Mouse (Mus musculus) spleen, adult 12 weeks (tissue): Measurements from ENCODE around the gene Kmo.

Experiments used
- DNase-seq: peaks from one replicate; pipeline ENCODE4 v3.0.0; 2022; ENCODE audit warnings: low spot score

The Kmo gene

GRCm38 (mm10) chr1:175632470-175632869, 12.3 kb downstream of the Kmo start:
- DNase-seq, result no peak

GRCm38 (mm10) chr1:175637677-175638076, 17.5 kb downstream of the Kmo start:
- no peak for DNase-seq

DNA sequence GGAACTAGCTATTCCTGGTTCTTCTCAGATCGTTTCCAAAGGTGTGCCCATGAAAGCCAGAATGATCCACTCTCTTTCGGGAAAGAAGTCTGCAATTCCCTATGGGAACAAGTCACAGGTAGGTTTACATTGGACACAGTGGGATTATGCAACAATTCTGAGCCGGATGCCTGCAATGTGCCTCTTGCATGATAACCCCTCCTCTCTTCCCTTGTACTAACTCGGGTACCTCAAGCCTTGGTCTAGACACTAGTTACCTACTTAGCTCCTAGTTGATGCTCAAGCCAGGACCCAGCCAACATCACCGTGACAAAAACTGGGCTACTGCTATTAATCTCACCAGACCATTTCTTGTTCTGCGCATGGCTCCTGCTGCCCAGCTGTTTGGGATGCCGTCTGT, 18.9 kb downstream of the Kmo start:
- DNase-seq, result no peak

- DNase-seq, result no peak
These were observed 20.4 kb downstream of the Kmo start for GRCm38 (mm10) chr1:175640435-175641150.

DNA sequence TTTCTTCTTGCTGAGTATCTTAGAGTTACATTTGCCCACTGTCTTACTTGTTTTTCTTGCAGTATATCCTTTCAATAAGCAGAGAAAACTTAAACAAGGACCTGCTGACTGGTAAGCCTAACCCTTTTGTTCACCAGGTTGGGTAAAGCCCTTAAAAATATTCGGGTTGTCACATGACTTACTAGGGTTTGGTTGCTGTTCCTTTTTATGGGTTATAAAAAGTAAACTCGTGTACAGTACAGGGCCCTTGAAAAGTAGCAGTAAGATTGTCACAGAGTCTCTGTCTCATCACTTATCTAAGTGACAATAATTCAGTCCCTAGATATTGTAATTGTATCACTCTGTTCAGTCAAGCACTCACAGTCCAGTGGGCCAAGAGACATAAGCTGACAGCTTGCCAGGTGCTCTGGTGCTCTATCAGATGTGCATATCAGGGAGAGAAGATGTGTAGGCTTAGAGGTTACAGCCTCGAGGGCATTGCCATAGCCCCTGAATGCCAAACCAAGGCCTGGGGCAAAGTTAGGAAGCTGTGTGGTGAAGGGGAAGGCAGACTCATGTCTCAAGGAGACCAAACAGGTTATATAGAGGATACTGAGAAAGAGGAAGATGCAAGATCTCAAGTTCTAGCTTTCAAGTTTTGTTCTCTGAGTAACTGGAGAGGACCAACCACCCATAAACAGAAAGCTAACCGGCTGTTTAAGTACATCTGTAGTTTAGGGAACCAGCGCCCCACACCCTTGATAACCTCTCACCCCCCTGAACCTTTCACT, 23.5 kb downstream of the Kmo start:
- DNase-seq, result no peak

DNA sequence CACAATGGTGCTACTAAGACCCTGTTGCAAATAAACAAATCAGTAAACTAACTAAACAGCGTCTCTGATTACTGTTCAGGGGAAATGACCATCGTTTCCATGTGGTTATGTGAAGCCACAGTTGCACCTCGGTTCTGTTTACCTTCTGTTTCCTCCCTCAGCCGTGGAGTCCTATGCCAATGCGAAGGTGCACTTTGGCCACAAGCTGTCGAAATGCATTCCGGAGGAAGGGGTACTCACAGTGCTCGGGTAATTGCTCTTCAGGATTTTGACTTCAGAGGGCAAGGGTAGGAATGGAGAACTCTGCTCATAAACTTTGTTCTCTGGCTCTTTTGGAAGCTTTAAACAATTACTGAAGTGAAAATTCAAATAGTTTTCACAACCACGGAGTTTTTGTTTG, 26.8 kb downstream of the Kmo start:
- no peak for DNase-seq

DNA sequence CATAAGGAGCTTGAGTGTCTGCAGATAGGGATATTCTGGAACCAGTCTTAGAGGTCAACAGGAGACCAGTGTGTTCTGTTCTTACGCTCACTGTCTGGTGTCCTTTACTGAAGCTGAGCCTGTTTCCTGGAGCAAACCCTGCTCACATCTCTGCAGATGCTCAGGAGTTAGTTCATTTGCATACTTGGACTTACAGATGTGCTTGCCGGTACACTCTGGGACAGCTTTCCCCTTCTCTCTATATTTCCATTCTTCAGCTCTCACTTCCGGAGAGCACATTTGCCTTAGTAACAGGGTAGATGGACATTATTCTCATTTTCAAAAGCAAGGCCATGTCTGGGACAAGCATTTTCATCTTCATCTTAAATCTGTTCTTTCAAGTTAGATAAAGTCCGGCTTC, 28.4 kb downstream of the Kmo start:
- DNase-seq, result no peak

DNA sequence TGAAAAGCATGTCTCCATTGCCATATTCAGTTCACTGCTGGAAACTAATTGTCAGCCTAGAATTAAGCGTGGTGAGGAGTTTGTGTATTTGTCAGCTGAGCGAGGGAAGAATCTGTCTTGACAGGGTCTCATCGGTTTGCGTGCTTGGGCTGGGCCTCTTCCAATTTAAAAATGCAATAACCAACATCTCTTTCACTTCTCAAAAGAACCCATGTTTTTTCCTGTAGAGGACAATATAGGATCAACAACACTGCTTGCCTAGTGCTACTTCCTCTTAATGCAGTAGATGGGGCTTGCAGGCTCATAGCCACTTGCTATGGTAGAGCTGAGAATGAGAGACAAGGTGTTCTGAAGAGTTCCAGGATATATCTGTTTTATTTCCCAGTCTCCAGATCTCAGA, 39.7 kb downstream of the Kmo start:
- no peak for DNase-seq

DNA sequence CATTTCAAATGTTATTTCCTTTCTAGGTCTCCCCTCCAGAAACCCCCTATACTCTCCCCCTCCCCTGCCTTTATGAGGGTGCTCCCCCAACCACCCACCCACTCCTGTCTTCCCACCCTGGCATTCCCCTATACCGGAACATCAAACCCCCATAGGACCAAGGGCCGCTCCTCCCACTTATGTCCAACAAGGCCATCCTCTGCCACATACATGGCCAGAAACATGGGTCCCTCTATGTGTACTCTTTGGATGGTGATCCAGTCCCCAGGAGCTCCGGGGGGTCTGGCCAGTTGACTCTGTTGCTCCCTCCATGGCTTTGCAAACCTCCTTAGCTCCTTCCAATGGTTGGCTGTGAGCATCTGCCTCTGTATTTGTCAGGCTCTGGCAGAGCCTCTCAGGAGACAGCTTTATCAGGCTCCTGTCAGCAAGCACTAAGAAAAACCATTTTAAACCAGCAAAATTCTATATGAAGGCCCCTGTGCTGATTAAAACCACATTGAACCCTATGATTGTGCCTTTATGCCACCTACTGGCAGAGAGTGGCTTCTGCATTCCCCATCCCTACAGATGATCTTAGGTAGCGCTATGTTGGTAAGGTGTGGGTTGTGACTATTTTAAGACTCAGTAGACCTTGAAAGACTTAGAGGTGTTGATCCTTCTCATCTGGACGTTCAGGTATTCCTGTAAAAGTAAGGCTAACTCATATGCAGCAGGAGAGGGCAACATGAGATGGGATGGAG, 48.7 kb downstream of the Kmo start:
- no peak for DNase-seq

DNA sequence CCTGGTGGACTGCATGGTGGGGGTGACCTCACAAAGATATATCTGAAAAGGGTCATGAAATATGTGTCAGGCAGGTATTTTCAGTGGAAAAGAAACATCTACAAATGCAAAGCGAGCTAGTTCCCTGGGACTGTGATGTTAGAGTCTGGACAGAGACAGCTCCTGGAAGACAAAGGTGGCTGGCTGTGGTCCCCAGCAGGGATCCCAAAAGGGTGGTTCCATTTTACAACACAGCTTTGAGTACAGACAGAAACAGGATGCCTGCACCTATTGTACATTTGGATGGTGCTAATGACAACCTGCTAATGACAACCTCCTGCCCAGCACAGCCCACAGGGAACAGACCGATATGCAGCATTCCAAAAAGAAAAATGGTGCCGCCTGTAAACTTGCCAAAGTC, 49.3 kb downstream of the Kmo start:
- DNase-seq, result no peak

DNA sequence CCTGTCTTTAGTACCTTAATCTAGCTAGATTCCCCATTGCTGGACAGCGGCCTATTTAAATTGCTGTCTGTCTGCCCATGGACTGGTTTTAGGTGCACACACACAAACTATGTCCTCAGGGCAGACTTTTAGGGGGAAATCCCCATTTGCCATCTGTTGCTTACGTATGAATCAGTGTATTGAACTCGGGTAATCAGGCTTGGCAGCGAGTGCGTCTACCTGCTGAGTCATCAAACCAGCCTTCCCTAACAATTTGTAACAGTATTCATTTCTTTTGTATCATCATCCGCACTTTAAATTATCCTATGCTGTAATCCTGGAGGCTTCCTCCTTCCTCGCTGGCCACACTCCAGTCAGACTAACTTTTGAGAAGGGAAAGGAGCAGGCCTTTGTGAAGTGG, 49.9 kb downstream of the Kmo start:
- DNase-seq, result no peak

- DNase-seq, result no peak
These were observed 51.4 kb downstream of the Kmo start for GRCm38 (mm10) chr1:175671626-175672025.

DNA sequence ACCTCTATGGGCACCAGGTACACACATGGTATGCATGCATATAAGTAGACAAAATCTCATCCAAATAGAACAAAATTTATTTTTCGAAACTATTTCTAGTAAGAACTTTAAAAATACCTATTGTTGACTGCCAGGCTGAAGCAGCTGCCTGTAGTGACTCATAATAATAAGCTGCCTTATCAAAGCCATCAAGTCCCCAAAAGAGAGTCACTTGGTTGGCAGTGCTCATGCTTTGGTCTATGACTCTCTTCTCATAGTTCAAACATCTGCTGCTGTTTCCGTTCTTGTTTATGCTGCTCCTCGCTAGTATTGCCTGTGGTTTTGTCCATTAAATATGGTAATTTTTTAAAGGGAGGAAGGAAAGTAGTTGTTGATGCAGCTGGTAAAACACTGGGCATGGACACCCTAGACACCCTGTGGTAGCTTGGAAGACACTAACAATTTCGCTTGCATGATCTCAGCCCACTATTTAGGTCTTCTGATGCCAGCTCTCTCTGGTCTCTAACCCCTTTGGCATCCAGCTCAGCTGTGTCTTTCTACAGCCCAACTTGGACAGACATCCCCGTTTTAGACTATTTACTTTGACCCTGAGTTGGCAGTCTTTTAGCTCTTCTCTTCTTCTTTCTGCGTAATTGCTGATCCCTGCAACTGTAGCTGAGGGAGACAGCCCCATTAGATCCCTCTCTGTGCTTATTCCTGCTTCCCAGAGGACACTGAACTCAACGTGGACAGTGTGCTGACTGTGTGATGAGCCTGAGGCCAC, 53.6 kb downstream of the Kmo start:
- DNase-seq, result no peak

- DNase-seq, result no peak
These were observed 54.9 kb downstream of the Kmo start for GRCm38 (mm10) chr1:175675116-175675515.

- no peak for DNase-seq
These were observed 57.3 kb downstream of the Kmo start for GRCm38 (mm10) chr1:175677459-175677858.

DNA sequence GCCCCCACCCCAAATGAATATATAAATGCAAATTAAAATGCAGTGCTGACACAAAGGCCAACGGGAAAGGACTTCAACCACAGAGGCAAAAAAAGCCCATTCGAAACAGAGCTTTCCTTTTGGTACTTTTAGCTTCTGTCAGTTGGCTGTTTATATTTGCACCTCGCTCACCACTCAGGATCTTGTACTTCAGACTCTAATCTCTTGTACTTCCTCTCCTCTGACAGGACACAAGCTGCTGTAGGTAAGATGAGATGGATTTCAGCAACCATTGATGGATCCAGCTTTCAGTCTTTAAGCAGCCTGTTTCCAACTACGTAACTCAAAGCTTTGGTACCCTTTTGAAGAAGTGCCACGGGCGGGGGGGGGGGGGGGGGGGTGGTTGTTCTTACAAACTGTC, 60.8 kb downstream of the Kmo start:
- DNase-seq, result no peak

- no peak for DNase-seq
These were observed 71.6 kb downstream of the Kmo start for GRCm38 (mm10) chr1:175691686-175692245.

DNA sequence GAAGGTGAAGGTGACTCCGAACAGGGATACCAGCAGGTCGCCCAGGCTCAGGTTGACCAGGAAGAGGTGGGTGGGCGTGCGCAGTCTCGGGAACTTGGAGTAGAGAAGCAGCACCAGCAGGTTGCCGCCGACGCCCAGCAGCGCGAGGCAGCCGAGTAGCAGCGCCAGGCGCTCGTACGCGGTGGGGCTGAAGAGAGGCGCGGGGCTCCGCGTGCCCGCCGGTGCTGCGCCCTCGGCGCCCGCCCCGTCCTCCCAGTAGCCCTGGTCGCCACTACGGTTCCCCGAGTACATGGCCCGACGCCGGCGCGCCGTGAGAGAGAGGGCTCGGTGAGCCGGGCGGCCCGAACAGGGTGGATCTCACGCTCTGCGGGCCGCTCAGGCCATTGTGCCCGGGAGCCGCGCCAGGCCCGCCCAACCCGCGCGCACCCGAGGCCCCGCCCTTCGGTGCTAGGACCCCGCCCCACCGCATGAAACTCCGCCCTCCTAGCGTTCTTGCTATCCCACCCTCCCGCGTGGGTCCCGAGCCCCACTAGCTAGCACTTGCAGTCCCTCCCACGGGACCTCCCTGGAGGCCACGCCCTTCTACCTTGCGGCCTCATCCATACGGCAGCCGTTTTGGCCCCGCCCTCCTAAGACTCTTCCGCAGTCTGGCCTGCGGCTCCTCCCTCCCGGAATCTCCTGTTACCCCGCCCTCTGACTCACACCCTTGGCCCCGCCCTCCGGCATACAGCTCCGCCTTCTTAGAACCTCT, 72.2 kb downstream of the Kmo start, which contains the start of the genes Opn3 and Chml:
Opn3 (minus strand) TSS at position 531 of the 751 bp plus-strand sequence.
Chml (minus strand) TSS at position 656 of the 751 bp plus-strand sequence.
- DNase-seq, result peak; percentile 95

DNA sequence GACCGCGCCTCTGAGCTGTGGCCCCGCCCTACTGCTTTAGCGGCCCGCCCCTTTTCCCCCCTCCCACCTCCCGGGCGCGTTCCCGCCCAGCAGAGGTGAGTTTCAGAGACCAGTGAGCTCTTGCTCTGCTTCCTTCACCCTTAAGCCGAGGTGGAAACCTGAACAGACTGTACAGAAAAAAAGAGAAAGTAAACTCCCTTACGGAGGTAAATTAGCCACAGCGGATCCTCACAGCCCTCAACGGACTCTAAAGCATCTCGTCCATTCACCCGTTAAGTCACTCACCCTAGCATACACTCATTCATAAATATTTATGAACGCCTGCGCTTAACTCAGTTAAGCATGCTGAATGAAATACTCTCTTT, 72.8 kb downstream of the Kmo start:
- DNase-seq, result no peak

DNA sequence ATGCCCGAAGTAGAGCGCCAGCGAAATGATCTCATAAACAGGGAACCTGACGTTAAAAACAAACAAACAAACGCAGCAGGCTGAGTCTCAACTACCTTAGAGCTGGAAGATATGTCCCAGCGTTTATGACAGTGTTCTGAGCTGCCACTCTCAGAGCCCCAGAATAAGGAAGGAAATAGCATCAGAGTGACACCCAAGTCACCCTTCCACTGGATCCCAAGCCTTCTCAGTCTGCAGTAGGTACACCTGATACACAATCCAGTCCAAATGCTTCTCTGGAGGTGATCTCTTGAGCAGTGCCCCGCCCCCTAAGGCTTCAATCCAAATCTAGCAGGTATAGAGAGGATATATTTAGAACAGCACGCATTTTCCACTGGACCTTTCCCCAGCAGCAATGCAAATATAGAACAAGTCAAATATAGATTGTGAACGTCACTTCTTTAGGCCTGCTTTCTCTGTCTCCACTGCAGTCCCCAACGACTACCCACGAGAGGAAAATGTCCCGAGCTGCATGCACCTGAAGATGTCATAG, 73.3 kb downstream of the Kmo start:
- DNase-seq, result peak; percentile 2

DNA sequence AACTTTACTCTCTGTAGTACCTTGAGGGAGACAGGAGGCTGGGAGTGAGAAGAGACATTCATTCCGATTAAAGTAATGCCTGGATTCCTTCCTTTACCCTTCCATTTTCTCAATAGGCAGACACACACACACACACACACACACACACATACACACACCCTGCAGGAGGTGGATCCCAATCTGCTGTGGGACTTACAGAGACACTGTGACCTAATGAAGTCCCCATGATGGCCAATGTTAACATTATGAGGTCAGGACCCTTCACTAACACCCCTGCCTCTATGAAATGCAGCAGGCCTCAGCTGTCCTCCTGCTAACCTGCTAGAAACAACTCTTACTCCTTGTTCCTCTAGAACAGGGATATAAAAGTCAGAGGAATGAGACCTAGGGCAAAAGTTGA, 78.1 kb downstream of the Kmo start, which contains the start of gene Wdr64:
Wdr64 (plus strand) TSS at position 301 of the 400 bp plus-strand sequence.
- DNase-seq, result no peak
